Mouse (Mus musculus): ENCODE measurements at regions not wholly inside any gene's neighbourhood (a gene's known extent, or its start where the extent isn't known, plus 50 kb on each side); places are given as distances from the start of the nearest gene placed in this dataset.

- DNase-seq (ENCODE audit: low read depth, low spot score), result no peak
These were observed 152.1 kb upstream of the Pgrmc2 start for GRCm38 (mm10) chr3:41234994-41235393.

GRCm38 (mm10) chr3:41234191-41234590 is 151.3 kb upstream of the Pgrmc2 start:
- no peak for DNase-seq (ENCODE audit: low read depth, low spot score)

- DNase-seq (ENCODE audit: low read depth, low spot score), result no peak
These were observed 150.6 kb upstream of the Pgrmc2 start for GRCm38 (mm10) chr3:41233439-41233838.

GRCm38 (mm10) chr3:41230961-41231377 is 148.1 kb upstream of the Pgrmc2 start:
- DNase-seq (ENCODE audit: low read depth, low spot score), result no peak

- DNase-seq (ENCODE audit: low read depth, low spot score), result no peak
These were observed 146.6 kb upstream of the Pgrmc2 start for GRCm38 (mm10) chr3:41229493-41229892.

GRCm38 (mm10) chr3:41228536-41228935 is 145.7 kb upstream of the Pgrmc2 start:
- DNase-seq (ENCODE audit: low read depth, low spot score), result peak; percentile 37

- DNase-seq (ENCODE audit: low read depth, low spot score), result no peak
These were observed 137.9 kb upstream of the Pgrmc2 start for GRCm38 (mm10) chr3:41220746-41221145.

GRCm38 (mm10) chr3:41217770-41218169 is 134.9 kb upstream of the Pgrmc2 start:
- no peak for DNase-seq (ENCODE audit: low read depth, low spot score)

- DNase-seq (ENCODE audit: low read depth, low spot score), result no peak
These were observed 130.7 kb upstream of the Pgrmc2 start for GRCm38 (mm10) chr3:41213533-41213932.

GRCm38 (mm10) chr3:41210333-41210732 is 127.5 kb upstream of the Pgrmc2 start:
- no peak for DNase-seq (ENCODE audit: low read depth, low spot score)

GRCm38 (mm10) chr3:41202895-41203294 is 120.0 kb upstream of the Pgrmc2 start:
- DNase-seq (ENCODE audit: low read depth, low spot score), result no peak

- peak; percentile 15 for DNase-seq (ENCODE audit: low read depth, low spot score)
These were observed 118.9 kb upstream of the Pgrmc2 start for GRCm38 (mm10) chr3:41201782-41202181.

- no peak for DNase-seq (ENCODE audit: low read depth, low spot score)
These were observed 117.2 kb upstream of the Pgrmc2 start for GRCm38 (mm10) chr3:41200026-41200425.

GRCm38 (mm10) chr3:41198216-41198976 is 115.5 kb upstream of the Pgrmc2 start:
- no peak for DNase-seq (ENCODE audit: low read depth, low spot score)

- DNase-seq (ENCODE audit: low read depth, low spot score), result no peak
These were observed 112.5 kb upstream of the Pgrmc2 start for GRCm38 (mm10) chr3:41195113-41195975.

GRCm38 (mm10) chr3:41194311-41195112 is 111.7 kb upstream of the Pgrmc2 start:
- no peak for DNase-seq (ENCODE audit: low read depth, low spot score)

GRCm38 (mm10) chr3:41185305-41186097 is 102.7 kb upstream of the Pgrmc2 start:
- no peak for DNase-seq (ENCODE audit: low read depth, low spot score)

GRCm38 (mm10) chr3:41184375-41184774 is 101.5 kb upstream of the Pgrmc2 start:
- no peak for DNase-seq (ENCODE audit: low read depth, low spot score)

- DNase-seq (ENCODE audit: low read depth, low spot score), result no peak
These were observed 100.2 kb upstream of the Pgrmc2 start for GRCm38 (mm10) chr3:41182900-41183595.

Data from CD4-positive, CD25-positive, alpha-beta regulatory T cell, adult 2 months (primary cell).